Mouse (Mus musculus): ENCODE results near the gene Rrn3. TPM values are rescaled to one million over a fixed set of nuclear protein-coding genes. Genes with fewer than 3 reads are reported as not detected.

Rrn3 gene
- polyA plus RNA-seq, 1 experiment from 2014 or later = 93.1 TPM

DNA sequence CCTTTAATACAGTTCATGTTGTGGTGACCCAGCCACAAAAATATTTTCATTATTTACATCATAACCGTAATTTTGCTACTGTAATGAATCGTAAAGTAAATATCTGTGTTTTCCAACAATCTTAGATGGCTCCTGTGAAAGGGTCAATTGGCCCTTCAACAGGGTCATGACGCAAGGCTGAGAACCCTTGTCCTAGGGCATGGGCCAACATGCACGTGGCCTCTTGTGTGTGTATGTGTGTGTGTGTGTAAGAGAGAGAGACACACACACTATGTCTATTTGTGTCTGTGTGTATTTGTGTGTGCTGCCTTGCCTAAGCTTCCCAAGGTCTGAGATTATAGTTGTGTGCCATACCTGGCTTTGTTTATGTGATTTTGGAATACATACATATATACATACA, 27.1 kb downstream of the Rrn3 start:
- ATAC-seq (ENCODE audit: low FRiP score) = no peak
- Histone ChIP-seq H3K4me2 (replicated peaks) (no peak overlapping the region), H3K9me3 (ENCODE audit: control insufficient read depth, low read length) (no peaks in the 10 kb centered on the region), H3K36me3 (replicated peaks; ENCODE audit: control insufficient read depth, insufficient read depth) (peaks cover 96% of the 10 kb centered on the region), H3K9ac (no peak overlapping the region), H3K27ac (no peak overlapping the region), H3K4me3 (replicated peaks; ENCODE audit: low read length) (no peak overlapping the region), H3K4me1 (replicated peaks; ENCODE audit: control insufficient read depth, insufficient read depth, low read length) (no peaks in the 10 kb centered on the region), H3K27me3 (ENCODE audit: control insufficient read depth, insufficient read depth, low read length) (no peaks in the 10 kb centered on the region)
- DNase-seq (ENCODE audit: low spot score) = no peak
- WGBS = 97% methylated on average over 4 of the region's 4 CpGs

DNA sequence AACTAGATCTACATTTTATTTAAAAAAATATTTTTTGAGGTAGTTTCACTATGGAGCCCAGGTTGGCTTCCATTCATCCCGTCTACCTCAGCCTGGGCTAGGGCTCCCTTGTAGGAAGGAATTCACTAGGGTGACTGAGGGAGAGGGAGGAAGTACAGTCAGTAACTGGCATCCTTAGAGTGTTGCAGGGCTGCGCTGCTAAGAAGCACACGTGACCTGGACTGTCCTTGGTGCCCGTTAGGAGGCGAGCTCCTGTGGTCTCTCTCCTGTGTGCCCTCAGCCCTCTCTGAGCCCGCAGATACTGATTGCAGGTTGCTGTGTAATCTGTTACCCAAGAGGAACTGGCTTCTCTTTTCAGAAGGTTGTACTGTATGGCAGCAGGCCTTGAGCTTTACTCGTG, 27.9 kb downstream of the Rrn3 start:
- no peaks in the 10 kb centered on the region for H3K27me3 ChIP-seq (ENCODE audit: control insufficient read depth, insufficient read depth, low read length)
- peaks cover 99% of the 10 kb centered on the region for H3K36me3 ChIP-seq (replicated peaks; ENCODE audit: control insufficient read depth, insufficient read depth)
- H3K9me3 ChIP-seq (ENCODE audit: control insufficient read depth, low read length) = no peaks in the 10 kb centered on the region
- WGBS = 96% methylated on average over 7 of the region's 7 CpGs
- no peaks in the 10 kb centered on the region for H3K4me1 ChIP-seq (replicated peaks; ENCODE audit: control insufficient read depth, insufficient read depth, low read length)
- no peak overlapping the region for H3K4me3 ChIP-seq (replicated peaks; ENCODE audit: low read length)
- no peak overlapping the region for H3K4me2 ChIP-seq (replicated peaks)
- H3K27ac ChIP-seq = no peak overlapping the region
- ATAC-seq (ENCODE audit: low FRiP score) = no peak
- H3K9ac ChIP-seq = no peak overlapping the region
- DNase-seq (ENCODE audit: low spot score) = no peak

- ATAC-seq (ENCODE audit: low FRiP score) (no peak), DNase-seq (ENCODE audit: low spot score) (no peak)
- Histone ChIP-seq H3K27me3 (ENCODE audit: control insufficient read depth, insufficient read depth, low read length) (no peaks in the 10 kb centered on the region), H3K4me3 (replicated peaks; ENCODE audit: low read length) (no peak overlapping the region), H3K9ac (no peak overlapping the region), H3K4me1 (replicated peaks; ENCODE audit: control insufficient read depth, insufficient read depth, low read length) (no peaks in the 10 kb centered on the region), H3K9me3 (ENCODE audit: control insufficient read depth, low read length) (no peaks in the 10 kb centered on the region), H3K36me3 (replicated peaks; ENCODE audit: control insufficient read depth, insufficient read depth) (peaks cover 89% of the 10 kb centered on the region), H3K4me2 (replicated peaks) (no peak overlapping the region), H3K27ac (no peak overlapping the region)
- 96% methylated on average over 6 of the region's 6 CpGs for WGBS
Measured at GRCm38 (mm10) chr16:13812152-13812551, 31.6 kb downstream of the Rrn3 start.

DNA sequence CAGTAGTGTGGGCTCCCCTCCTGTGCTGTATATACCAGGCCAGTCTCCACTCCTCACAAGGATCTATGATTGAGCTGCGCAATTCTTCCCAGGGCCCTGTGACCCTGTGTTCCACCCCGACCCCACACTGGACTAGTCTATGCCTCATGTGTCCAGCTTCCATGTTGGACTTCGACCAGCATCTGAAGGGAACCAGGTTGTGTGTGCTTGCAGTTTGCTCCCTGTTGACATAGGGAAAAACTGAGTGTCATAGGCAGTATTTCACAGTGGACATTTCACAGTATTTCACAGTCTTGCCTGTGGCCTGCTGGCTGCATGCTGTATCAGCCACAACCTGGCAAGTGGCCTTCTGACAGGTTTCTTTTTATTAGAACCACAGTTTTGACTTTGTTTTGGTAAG, 32.7 kb downstream of the Rrn3 start:
- 99% methylated on average over 3 of the region's 3 CpGs for WGBS

DNA sequence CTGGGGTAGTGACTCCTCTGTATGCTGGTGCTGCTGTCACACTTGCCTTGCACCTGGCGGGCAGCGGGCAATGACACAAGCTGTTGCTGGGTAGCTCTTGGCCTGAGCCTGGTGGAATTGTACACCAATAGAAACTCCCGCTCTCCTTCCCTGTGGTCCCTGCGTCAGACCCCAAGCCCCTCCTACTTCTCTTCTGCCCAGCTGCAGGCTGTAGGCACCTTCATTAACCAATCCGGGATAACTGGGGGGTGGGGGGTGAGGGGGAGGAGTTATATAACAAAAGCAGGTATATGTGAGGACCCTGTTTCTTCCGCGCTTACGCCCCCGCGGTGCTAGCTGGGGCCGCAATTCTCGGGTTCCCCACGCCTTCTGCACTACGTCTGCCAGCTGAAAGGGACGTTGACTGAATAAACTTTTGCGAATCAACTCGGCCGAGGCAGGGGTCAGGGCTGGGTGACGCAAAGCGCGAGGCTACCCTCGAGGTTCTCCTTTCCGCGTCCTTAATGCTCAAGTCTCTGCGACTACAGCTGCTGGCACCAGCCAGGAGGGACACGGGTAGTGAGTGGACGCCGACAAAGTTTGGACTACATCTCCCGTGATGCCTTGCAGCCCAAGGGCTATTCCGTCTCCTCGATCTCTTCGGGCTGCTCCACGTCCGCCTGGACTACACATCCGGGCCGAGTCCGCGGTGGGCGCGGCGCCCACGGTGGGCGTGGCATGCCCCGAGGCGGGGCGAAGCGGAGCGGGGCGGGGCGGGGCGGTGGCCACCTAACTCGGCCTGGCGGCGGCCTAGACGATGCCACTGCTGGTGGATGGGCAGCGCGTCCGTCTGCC, 38.3 kb downstream of the Rrn3 start, which contains the start of gene Ntan1:
Gene Ntan1, plus strand, starts transcription at position 286 of the 834 bp plus-strand sequence.
- Histone ChIP-seq H3K4me3 (replicated peaks; ENCODE audit: low read length) (peak within 1 kb of the TSS; percentile 76), H3K9me3 (ENCODE audit: control insufficient read depth, low read length) (no peaks in the 10 kb centered on the region), H3K9ac (peak within 1 kb of the TSS; percentile 84), H3K27ac (peak within 1 kb of the TSS; percentile 96), H3K27me3 (ENCODE audit: control insufficient read depth, insufficient read depth, low read length) (no peaks in the 10 kb centered on the region), H3K4me1 (replicated peaks; ENCODE audit: control insufficient read depth, insufficient read depth, low read length) (peaks cover 10% of the 10 kb centered on the region), H3K4me2 (replicated peaks) (peak within 1 kb of the TSS; percentile 60), H3K36me3 (replicated peaks; ENCODE audit: control insufficient read depth, insufficient read depth) (peaks cover 24% of the 10 kb centered on the region)
- under 1% methylated on average over 50 of the region's 58 CpGs for WGBS
- ATAC-seq (ENCODE audit: low FRiP score) (peak; percentile 95), DNase-seq (ENCODE audit: low spot score) (peak; percentile 93)

More for the DNA sequence above, 32.7 kb downstream of the Rrn3 start:
- no peak overlapping the region for H3K27ac ChIP-seq
- no peak overlapping the region for H3K4me3 ChIP-seq (replicated peaks; ENCODE audit: low read length)
- peaks cover 80% of the 10 kb centered on the region for H3K36me3 ChIP-seq (replicated peaks; ENCODE audit: control insufficient read depth, insufficient read depth)
- no peaks in the 10 kb centered on the region for H3K27me3 ChIP-seq (ENCODE audit: control insufficient read depth, insufficient read depth, low read length)
- H3K4me1 ChIP-seq (replicated peaks; ENCODE audit: control insufficient read depth, insufficient read depth, low read length) = no peaks in the 10 kb centered on the region; the same call in 1 of the 2 replicates
- H3K9ac ChIP-seq = no peak overlapping the region
- ATAC-seq (ENCODE audit: low FRiP score) = no peak
- DNase-seq (ENCODE audit: low spot score) = no peak
- no peak overlapping the region for H3K4me2 ChIP-seq (replicated peaks)
- H3K9me3 ChIP-seq (ENCODE audit: control insufficient read depth, low read length) = no peaks in the 10 kb centered on the region

DNA sequence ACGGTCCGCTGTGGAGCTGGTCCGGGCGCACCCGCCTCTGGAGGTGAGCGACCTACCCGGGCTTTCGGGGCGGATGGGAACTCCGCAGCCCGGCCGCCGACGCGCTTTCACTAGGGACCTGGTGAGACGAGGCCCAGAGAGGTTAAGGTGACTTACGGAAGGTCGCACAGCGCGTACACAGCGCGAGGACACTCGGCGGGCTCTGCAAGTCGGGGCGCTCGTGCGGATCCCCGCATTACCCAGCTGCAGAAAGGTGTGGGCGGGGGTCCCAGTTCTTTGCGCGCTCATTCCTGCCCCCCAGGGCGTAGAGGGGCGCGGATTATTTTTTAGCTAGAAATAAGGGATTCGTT, 38.9 kb downstream of the Rrn3 start:
- ATAC-seq (ENCODE audit: low FRiP score) = peak; percentile 60

DNA sequence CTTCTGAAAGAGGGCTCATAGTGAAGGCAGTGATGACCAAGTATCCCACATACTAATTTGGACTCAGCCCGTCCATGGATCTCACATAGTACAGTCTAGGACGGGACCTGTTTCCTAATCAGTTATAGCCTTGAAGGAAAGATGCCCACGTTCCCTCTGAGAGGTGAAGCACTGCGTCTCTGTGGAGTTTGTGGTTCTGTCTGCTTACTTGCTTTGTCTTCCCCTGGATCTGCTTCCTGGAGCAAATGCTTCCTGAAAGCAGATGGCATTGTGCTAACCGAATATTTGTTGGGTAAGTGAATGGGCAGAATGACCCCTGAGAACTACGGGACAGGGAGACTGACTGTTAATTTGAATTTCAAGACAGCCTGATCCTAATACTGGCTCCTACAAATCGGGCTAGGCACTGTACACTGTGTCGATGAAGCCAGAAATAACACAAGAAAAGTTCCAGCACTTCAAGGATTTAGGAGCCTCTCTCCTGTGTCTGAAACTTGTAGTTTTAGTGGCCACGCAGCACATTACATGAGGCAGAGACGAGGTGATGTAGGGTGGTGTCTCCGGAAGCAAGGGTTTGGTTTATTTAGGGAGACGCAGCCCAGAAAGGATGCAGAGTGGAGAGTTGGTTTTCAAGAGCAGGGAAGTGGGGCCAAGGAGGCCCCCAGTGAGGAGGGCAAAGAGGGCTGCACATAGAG, 39.4 kb downstream of the Rrn3 start:
- Histone ChIP-seq H3K4me1 (replicated peaks; ENCODE audit: control insufficient read depth, insufficient read depth, low read length) (peaks cover 10% of the 10 kb centered on the region), H3K9ac (peak overlapping the region; percentile 84), H3K9me3 (ENCODE audit: control insufficient read depth, low read length) (no peaks in the 10 kb centered on the region), H3K36me3 (replicated peaks; ENCODE audit: control insufficient read depth, insufficient read depth) (peaks cover 12% of the 10 kb centered on the region), H3K27me3 (ENCODE audit: control insufficient read depth, insufficient read depth, low read length) (no peaks in the 10 kb centered on the region), H3K4me3 (replicated peaks; ENCODE audit: low read length) (peak overlapping the region; percentile 76), H3K27ac (peak overlapping the region; percentile 96), H3K4me2 (replicated peaks) (peak overlapping the region; percentile 60)
- 39% methylated on average over 12 of the region's 12 CpGs for WGBS
- DNase-seq (ENCODE audit: low spot score) (no peak), ATAC-seq (ENCODE audit: low FRiP score) (no peak)

More for the DNA sequence above, 38.9 kb downstream of the Rrn3 start:
- Histone ChIP-seq H3K9me3 (ENCODE audit: control insufficient read depth, low read length) (no peaks in the 10 kb centered on the region), H3K27ac (peak overlapping the region; percentile 96), H3K4me1 (replicated peaks; ENCODE audit: control insufficient read depth, insufficient read depth, low read length) (peaks cover 10% of the 10 kb centered on the region), H3K4me3 (replicated peaks; ENCODE audit: low read length) (peak overlapping the region; percentile 76), H3K4me2 (replicated peaks) (peak overlapping the region; percentile 60), H3K27me3 (ENCODE audit: control insufficient read depth, insufficient read depth, low read length) (no peaks in the 10 kb centered on the region), H3K36me3 (replicated peaks; ENCODE audit: control insufficient read depth, insufficient read depth) (peaks cover 18% of the 10 kb centered on the region), H3K9ac (peak overlapping the region; percentile 84)
- under 1% methylated on average over 36 of the region's 36 CpGs for WGBS
- no peak for DNase-seq (ENCODE audit: low spot score)

- no peak for ATAC-seq (ENCODE audit: low FRiP score)
- no peaks in the 10 kb centered on the region for H3K9me3 ChIP-seq (ENCODE audit: control insufficient read depth, low read length)
Measured at GRCm38 (mm10) chr16:13820771-13821170, 40.3 kb downstream of the Rrn3 start.

GRCm38 (mm10) chr16:13825781-13826490, 45.4 kb downstream of the Rrn3 start:
- H3K9ac ChIP-seq = no peak overlapping the region
- H3K27ac ChIP-seq = no peak overlapping the region
- H3K4me2 ChIP-seq (replicated peaks) = no peak overlapping the region
- no peaks in the 10 kb centered on the region for H3K4me1 ChIP-seq (replicated peaks; ENCODE audit: control insufficient read depth, insufficient read depth, low read length)
- DNase-seq (ENCODE audit: low spot score) (no peak), ATAC-seq (ENCODE audit: low FRiP score) (no peak)
- H3K9me3 ChIP-seq (ENCODE audit: control insufficient read depth, low read length) = no peaks in the 10 kb centered on the region
- WGBS = 86% methylated on average over 7 of the region's 7 CpGs
- no peaks in the 10 kb centered on the region for H3K27me3 ChIP-seq (ENCODE audit: control insufficient read depth, insufficient read depth, low read length)
- peaks cover 53% of the 10 kb centered on the region for H3K36me3 ChIP-seq (replicated peaks; ENCODE audit: control insufficient read depth, insufficient read depth)
- no peak overlapping the region for H3K4me3 ChIP-seq (replicated peaks; ENCODE audit: low read length)

More at GRCm38 (mm10) chr16:13820771-13821170, 40.3 kb downstream of the Rrn3 start:
- peaks cover 10% of the 10 kb centered on the region for H3K4me1 ChIP-seq (replicated peaks; ENCODE audit: control insufficient read depth, insufficient read depth, low read length)
- H3K27me3 ChIP-seq (ENCODE audit: control insufficient read depth, insufficient read depth, low read length) = no peaks in the 10 kb centered on the region
- WGBS = 97% methylated on average over 5 of the region's 5 CpGs
- H3K4me2 ChIP-seq (replicated peaks) = peak overlapping the region; percentile 60
- no peak for DNase-seq (ENCODE audit: low spot score)
- H3K9ac ChIP-seq = no peak overlapping the region
- H3K4me3 ChIP-seq (replicated peaks; ENCODE audit: low read length) = peak overlapping the region; percentile 76
- peaks cover 8% of the 10 kb centered on the region; the same call in 1 of the 2 replicates for H3K36me3 ChIP-seq (replicated peaks; ENCODE audit: control insufficient read depth, insufficient read depth)
- H3K27ac ChIP-seq = no peak overlapping the region

All from hindbrain, embryonic 14.5 days (tissue).